Mouse (Mus musculus) cortical plate, adult 2 months (tissue): ENCODE data around the gene Fv1. TPM values are rescaled to one million over a fixed set of nuclear protein-coding genes. Genes with fewer than 3 reads are reported as not detected.

Source experiments
- H3K27ac ChIP-seq: fragments of 200-500 bp; 2 replicates; pipeline ENCODE4 v1.5.1; 2012; ENCODE audit warnings: low read length, control low read depth, inconsistent platforms; ENCODE audit not compliant: insufficient read depth
- H3K4me1 ChIP-seq: fragments of 200-500 bp; 2 replicates; pipeline ENCODE4 v1.6.1; 2011; ENCODE audit warnings: low read length; ENCODE audit not compliant: control insufficient read depth, insufficient read depth
- H3K4me3 ChIP-seq: fragments of 200-500 bp; 2 replicates; pipeline ENCODE4 v1.5.1; 2011; ENCODE audit warnings: mild to moderate bottlenecking, low read length, control low read depth; ENCODE audit not compliant: insufficient read depth
- CTCF ChIP-seq: fragments of 200-500 bp; IDR thresholded peaks from 2 replicates; pipeline ENCODE4 v1.5.1; 2011; ENCODE audit warnings: mild to moderate bottlenecking, control low read depth, low read length; ENCODE audit not compliant: insufficient read depth; ENCODE audit errors: extremely low read depth
- POLR2A ChIP-seq: fragments of 200-500 bp; IDR thresholded peaks from 2 replicates; pipeline ENCODE4 v1.6.1; 2011; ENCODE audit warnings: mild to moderate bottlenecking, low read length, control low read depth; ENCODE audit not compliant: insufficient read depth; ENCODE audit errors: extremely low read depth
- polyA plus RNA-seq: library from polyadenylated mRNA; depleted of rRNA; stranded (reverse); fragments of >200 nt; gene quantifications from 2 replicates; pipeline ENCODE4 v1.2.3, GENCODE M21; 2012

Gene Fv1
- polyA plus RNA-seq, 1 experiment = 7.1 TPM

DNA sequence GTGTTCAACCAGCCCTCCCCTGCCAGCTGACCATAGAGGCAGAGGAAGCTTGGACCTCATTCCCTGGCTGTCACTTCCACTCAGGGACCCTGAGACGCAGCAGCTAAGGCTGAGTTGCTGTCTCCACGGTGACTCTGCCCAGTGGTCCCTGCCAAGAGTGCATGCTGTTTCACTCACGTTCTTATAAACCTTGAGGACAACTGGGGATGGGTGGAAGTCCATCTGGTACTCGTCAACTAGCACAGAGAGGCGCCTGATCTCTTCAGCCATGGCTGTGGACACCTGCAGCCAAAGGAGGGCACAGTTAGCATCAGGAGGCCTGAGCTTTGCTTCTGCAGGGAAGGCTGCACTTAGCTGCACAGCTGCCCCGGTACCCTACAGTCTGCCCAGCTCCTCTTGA, 14.3 kb downstream of the Fv1 start:
- Histone ChIP-seq H3K27ac (no peak overlapping the region), H3K4me3 (no peak overlapping the region), H3K4me1 (no peaks in the 10 kb centered on the region)
- TF ChIP-seq POLR2A = no peak
- TF ChIP-seq CTCF = no peak

DNA sequence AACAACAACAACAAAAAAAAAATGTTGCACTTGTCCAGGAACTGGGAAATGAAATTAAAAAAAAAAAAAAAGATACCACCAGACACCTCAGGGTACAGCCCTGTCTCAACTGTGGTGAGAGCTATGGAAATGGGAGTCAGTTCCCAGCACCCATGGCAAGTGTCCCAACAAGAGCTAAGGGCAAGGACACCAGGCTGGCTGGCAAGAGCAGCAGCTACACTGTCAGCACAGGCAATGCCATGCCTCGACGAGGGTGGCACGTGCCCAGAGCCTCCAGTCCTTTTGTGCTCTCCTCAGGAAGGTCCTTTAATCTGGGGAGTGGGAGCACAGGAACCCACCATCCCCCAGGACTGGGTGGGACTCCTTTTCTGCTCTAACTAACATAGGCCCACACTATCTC, 15.4 kb downstream of the Fv1 start:
- H3K27ac ChIP-seq = no peak overlapping the region
- no peaks in the 10 kb centered on the region for H3K4me1 ChIP-seq
- no peak for TF ChIP-seq CTCF
- TF ChIP-seq POLR2A = no peak
- no peak overlapping the region for H3K4me3 ChIP-seq

DNA sequence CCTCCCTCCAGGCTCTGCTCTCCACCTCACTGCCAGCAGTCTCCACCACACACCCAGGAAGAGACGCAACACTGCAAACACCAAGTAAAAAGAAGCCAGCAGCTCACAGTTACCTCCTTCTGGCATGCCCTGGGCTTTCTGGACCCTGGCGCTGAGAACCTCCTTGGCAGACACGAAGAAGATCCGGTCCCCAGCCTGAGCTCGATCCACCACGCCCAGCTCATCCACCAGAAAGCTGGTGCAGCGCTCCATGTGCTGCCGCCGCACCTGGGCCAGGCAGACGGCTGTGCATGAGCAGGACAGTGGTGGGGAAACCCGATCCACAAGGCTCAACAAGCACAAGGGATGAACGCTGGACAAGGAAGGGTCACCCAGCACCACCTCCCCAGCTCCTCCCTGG, 17.4 kb downstream of the Fv1 start:
- H3K4me1 ChIP-seq = no peaks in the 10 kb centered on the region
- H3K4me3 ChIP-seq = no peak overlapping the region
- H3K27ac ChIP-seq = no peak overlapping the region
- TF ChIP-seq POLR2A = no peak
- TF ChIP-seq CTCF = no peak

DNA sequence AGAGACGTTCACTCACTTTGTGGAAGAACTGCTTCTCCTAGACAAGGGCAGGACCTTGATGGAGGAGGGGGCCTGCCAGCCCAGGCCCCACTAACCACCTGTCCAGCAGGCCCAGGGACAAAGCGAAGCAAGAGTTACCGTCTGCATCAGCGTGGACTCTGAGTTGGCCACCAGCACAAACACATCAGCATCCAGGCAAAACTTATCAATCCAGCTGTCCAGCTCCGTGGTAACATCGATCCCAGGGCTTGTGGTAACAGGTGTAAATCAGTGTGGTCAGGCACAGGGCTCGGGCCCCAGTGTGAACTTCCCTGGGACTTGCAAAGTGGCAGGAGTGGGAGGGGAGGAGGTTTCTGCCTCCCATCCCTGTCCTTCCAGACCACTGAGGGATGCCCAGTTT, 18.5 kb downstream of the Fv1 start:
- H3K4me3 ChIP-seq = no peak overlapping the region
- TF ChIP-seq CTCF = no peak
- TF ChIP-seq POLR2A = no peak
- H3K27ac ChIP-seq = no peak overlapping the region
- no peaks in the 10 kb centered on the region for H3K4me1 ChIP-seq

DNA sequence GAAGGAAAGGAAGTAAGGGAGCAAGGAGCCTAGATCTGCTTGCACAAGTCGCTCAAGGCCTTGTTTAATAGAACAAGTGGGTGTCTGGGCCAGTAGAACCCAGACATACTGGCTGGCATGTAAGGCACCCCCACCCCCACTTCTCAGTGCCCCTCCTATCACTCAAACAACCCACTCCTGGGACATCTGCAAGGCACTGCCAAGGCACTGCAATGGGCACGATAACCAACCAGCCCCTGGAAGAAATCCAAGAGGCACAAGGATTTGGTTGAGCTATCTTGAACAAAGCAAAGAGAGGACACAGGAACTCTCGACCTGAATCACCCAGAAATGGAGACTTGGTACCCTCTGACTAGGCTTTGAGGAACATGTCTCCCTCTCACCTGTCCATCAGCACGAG, 19.5 kb downstream of the Fv1 start:
- no peak overlapping the region for H3K27ac ChIP-seq
- TF ChIP-seq POLR2A = no peak
- no peak for TF ChIP-seq CTCF
- H3K4me1 ChIP-seq = no peaks in the 10 kb centered on the region
- H3K4me3 ChIP-seq = no peak overlapping the region

DNA sequence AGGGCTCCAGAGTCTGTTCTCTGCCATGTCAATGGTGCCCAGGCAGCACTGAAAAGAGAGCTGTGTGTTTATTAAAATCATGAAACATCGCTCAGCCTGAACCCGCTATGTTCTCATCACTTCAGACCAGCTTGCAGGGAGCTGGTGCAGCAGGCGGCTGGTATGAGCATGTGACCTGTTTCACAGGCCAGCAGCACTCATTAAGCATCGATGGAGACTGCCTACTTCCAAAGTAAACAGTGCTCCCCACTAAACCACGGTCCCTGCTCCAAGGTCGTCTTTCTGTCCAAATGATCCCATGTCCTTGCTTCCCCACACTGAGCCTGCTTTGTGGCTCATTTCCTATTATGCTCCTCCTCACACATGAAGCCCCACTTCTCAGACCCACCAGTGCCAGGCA, 21.6 kb downstream of the Fv1 start:
- TF ChIP-seq CTCF (no peak), POLR2A (no peak)
- Histone ChIP-seq H3K4me1 (no peaks in the 10 kb centered on the region), H3K27ac (no peak overlapping the region), H3K4me3 (no peak overlapping the region)

DNA sequence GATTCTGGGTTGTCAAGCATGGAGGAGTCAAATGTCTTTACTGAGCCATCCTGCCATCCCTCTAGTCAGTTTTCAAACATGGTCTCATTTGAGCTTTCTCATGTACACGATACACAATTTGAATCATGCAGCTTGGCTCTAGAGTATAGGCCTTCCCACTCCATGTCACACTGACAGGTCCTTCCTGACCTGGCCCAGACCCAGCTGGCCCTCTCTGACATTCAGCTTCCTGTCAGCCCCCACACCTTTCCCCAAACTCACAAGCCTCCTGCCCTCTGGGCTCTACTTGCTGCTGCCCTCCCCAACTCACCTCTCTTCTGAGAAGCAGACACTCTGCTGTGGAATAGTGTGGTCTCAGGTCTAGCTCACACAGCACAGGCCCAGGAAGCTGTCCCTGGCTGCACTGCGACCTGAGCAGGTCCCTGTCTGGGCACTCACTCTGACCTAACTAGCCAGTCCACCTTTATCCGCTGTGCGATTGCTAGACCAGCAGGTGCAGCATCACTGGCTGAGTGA, 27.1 kb downstream of the Fv1 start:
- Histone ChIP-seq H3K4me3 (no peak overlapping the region), H3K4me1 (peaks cover 4% of the 10 kb centered on the region), H3K27ac (no peak overlapping the region)
- TF ChIP-seq CTCF (no peak), POLR2A (no peak)

DNA sequence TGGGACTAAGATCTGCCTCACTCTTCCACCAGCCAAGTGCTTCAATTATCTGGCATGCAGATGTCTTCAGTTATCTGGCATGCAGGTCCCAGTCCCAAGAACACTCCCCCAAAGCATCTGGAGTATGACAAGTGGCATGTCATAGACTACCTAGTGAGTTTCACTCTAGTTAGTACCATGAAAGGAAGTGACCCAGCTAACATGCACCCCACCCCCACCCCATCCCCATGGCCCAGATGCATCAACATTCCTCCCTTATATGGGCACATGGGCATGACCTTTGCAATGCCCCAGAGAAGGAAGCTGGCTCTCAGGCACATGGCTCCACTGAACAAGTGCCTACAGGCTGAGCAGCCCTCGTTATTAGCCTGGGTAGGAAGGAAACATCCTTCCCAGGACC, 27.6 kb downstream of the Fv1 start:
- Histone ChIP-seq H3K4me3 (no peak overlapping the region), H3K4me1 (peaks cover 4% of the 10 kb centered on the region), H3K27ac (no peak overlapping the region)
- TF ChIP-seq CTCF (no peak), POLR2A (no peak)

DNA sequence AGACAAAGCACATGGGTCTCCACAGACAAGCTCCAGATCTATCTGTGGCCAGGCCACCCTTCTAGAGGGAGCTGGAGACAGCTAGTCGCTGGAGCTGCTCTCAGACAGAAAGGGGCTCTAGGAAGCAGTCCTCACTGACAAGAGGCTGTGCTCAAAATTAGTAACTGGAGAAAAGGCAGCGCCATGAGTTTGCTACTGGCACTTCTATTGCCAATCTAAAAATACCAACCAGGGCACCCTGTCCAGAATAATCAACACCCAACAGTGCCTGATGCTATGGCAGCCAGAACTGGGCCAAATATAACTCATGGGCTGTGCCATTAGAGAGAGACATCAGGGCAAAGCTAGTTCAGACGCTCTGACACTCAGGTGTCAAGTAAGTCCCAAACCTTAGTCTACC, 28.6 kb downstream of the Fv1 start:
- no peak for TF ChIP-seq POLR2A
- no peak for TF ChIP-seq CTCF
- H3K4me3 ChIP-seq = no peak overlapping the region
- H3K4me1 ChIP-seq = peaks cover 4% of the 10 kb centered on the region
- no peak overlapping the region for H3K27ac ChIP-seq

DNA sequence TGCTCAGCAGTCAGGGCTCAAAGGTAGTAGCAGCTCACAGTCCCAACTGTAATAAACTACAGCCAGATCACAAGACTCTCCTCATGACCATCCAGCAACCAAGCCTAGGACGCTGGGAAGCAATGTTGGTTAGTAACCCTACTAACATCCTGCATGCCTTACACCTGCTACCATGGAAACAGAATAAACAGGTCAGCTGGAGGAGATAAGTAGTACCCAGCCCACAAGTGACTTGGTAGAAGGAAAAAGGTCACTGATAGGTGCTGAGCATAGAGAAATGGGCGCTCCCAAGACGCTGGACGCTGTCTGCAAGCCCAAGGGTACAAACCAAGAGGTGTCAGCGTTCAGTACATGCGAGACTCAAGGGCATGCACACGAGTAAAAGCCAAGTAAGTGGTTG, 31.7 kb downstream of the Fv1 start:
- no peak overlapping the region for H3K27ac ChIP-seq

DNA sequence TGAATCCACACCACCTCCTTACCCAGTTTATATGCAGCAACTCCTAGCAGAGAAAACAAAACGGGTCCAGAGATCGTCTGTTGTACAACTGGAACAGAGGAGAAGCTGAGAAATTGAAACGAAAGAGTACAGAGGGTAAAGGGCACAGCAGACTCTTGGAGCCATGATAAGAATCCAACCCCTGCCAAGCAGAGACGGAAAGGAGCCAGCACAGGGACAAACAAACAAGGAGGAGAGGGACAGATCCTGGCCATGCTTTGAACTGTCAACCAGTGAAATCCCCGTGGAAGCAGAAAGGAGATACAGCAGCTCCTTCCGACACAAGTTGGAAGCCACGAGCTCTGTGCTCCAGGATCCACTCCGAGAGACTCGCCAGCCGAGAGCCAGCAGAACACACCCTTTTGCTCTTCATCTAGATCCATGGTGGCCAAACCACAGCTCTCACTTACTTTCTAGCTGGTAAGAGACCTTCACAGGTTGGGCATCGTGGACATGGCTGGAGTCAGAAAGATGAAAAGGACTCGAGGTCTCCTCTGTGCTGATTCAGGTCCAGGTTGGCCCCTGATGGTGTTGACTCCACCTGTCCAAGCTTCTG, 34.2 kb downstream of the Fv1 start:
- peaks cover 9% of the 10 kb centered on the region; the same call in 1 of the 2 replicates for H3K4me1 ChIP-seq
- H3K4me3 ChIP-seq = peak overlapping the region; percentile 67; the same call in 1 of the 2 replicates
- TF ChIP-seq CTCF (no peak), POLR2A (no peak)
- H3K27ac ChIP-seq = no peak overlapping the region

More for the DNA sequence above, 31.7 kb downstream of the Fv1 start:
- TF ChIP-seq POLR2A = no peak
- no peak for TF ChIP-seq CTCF
- Histone ChIP-seq H3K4me1 (peaks cover 13% of the 10 kb centered on the region), H3K4me3 (no peak overlapping the region)
